Mouse (Mus musculus) embryonic facial prominence, embryonic 12.5 days (tissue): Measurements from ENCODE around the gene Acod1. TPM values are rescaled to one million over a fixed set of nuclear protein-coding genes. Genes with fewer than 3 reads are reported as not detected.

Experiments used
- ATAC-seq: fragments of 200-750 bp; cut with Nextera tagmentation; 2 replicates; pipeline ENCODE4 v1.8.0; 2017; ENCODE audit not compliant: insufficient number of reproducible peaks, insufficient read depth, low FRiP score, low TSS enrichment
- H3K27ac ChIP-seq: fragments of 300-500 bp; sonication (generic); 2 replicates; pipeline ENCODE4 v1.5.1; 2016; ENCODE audit warnings: mild to moderate bottlenecking
- H3K27me3 ChIP-seq: fragments of 300-500 bp; sonication (generic); 2 replicates; pipeline ENCODE4 v1.6.1; 2016; ENCODE audit warnings: mild to moderate bottlenecking, moderate library complexity
- H3K36me3 ChIP-seq: fragments of 300-500 bp; sonication (generic); 2 replicates; pipeline ENCODE4 v1.6.1; 2016; ENCODE audit warnings: mild to moderate bottlenecking
- H3K4me1 ChIP-seq: fragments of 300-500 bp; sonication (generic); 2 replicates; pipeline ENCODE4 v1.6.1; 2016
- H3K4me2 ChIP-seq: fragments of 300-500 bp; sonication (generic); replicated peaks from 2 replicates; pipeline ENCODE4 v1.6.1; 2016; ENCODE audit warnings: mild to moderate bottlenecking, moderate library complexity
- H3K4me3 ChIP-seq: fragments of 300-500 bp; sonication (generic); 2 replicates; pipeline ENCODE4 v1.5.1; 2016; ENCODE audit warnings: mild to moderate bottlenecking
- H3K9ac ChIP-seq: fragments of 300-500 bp; sonication (generic); 2 replicates; pipeline ENCODE4 v1.6.1; 2016; ENCODE audit warnings: mild to moderate bottlenecking, moderate library complexity
- H3K9me3 ChIP-seq: fragments of 300-500 bp; sonication (generic); 2 replicates; pipeline ENCODE4 v1.6.1; 2016; ENCODE audit warnings: mild to moderate bottlenecking, moderate library complexity
- WGBS: fragments of 180-500 bp; shearing (Covaris S2); methylation state at CpG from one replicate; pipeline ENCODE4 v1.1.7; 2016; 5-methylcytosine and 5-hydroxymethylcytosine counted together
- polyA plus RNA-seq: library from polyadenylated mRNA; unstranded; fragments of >200 nt; fragmentation: Nextera tagmentation; extraction: Ambion mirVana; gene quantifications from 2 replicates; pipeline ENCODE4 v1.2.1, GENCODE M21; 2016

The Acod1 gene
- polyA plus RNA-seq, 1 experiment from 2014 or later: not detected

DNA sequence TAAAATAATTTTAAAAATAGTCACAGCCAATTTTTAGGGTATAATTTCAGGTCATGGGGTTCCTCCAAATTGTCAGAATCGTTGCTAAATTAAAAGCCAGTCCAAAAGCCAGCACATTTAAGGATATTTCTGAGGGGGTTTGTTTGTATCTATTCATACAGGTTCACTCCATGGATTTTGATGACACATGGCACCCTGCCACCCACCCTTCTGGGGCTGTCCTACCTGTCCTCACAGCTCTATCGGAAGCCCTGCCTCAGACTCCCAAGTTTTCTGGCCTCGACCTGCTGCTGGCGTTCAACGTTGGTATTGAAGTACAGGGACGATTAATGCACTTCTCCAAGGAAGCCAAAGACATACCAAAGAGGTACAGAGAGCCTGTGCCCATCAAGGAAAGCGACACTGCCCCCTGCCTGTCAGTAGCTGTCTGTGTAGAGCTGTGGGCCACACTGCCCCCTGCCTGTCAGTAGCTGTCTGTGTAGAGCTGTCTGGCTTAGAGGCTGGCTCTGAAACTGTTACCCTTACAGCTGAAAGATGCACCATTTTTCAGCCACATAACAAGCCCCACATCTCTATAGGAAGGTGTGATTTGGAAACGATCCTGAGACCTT, 4.5 kb downstream of the Acod1 start:
- H3K27me3 ChIP-seq: no peaks in the 10 kb centered on the region
- no peaks in the 10 kb centered on the region for H3K4me1 ChIP-seq
- 35% methylated on average over 8 of the region's 8 CpGs for WGBS
- H3K4me2 ChIP-seq: no peak overlapping the region
- no peaks in the 10 kb centered on the region for H3K36me3 ChIP-seq
- H3K4me3 ChIP-seq: no peak overlapping the region
- no peaks in the 10 kb centered on the region for H3K9me3 ChIP-seq
- peak; percentile 74 for ATAC-seq
- H3K9ac ChIP-seq: no peak overlapping the region
- no peak overlapping the region for H3K27ac ChIP-seq

DNA sequence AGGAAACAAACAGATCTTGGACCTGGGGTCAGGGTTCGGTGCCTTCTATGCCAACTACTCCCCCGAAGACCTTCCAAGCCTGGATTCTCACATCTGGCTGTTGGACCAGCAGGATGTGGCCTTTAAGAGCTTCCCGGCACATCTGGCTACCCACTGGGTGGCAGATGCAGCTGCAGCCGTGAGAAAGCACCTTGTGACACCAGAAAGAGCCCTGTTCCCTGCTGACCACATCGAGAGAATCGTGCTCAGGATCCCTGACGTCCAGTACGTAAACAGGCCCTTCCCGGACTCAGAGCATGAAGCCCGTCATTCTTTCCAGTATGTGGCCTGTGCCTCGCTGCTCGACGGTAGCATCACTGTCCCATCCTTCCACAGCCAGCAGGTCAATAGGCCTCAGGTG, 8.0 kb downstream of the Acod1 start:
- H3K4me3 ChIP-seq: no peak overlapping the region
- 83% methylated on average over 13 of the region's 13 CpGs for WGBS
- H3K36me3 ChIP-seq: no peaks in the 10 kb centered on the region
- H3K4me2 ChIP-seq: no peak overlapping the region
- H3K27me3 ChIP-seq: no peaks in the 10 kb centered on the region
- no peak overlapping the region for H3K27ac ChIP-seq
- H3K4me1 ChIP-seq: no peaks in the 10 kb centered on the region
- H3K9me3 ChIP-seq: no peaks in the 10 kb centered on the region
- no peak overlapping the region for H3K9ac ChIP-seq
- ATAC-seq: no peak

DNA sequence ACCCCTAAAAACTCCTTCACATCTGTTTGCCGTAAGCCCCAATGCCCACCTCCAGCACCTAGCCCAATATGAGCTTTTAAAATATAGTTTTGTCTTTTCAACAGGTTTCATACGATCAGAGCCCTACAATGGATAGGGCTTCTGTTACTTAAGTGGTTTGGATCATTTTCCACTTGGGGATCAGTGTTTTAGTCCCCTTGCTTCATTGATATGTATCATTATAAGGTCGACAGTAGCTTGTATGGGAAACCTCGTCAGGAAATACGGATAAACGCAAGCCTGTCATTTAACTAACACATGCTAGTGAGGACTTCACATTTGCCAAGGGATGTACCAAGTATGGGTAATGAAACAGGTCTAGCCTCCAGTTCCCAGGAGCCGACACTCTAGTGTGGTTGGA, 9.8 kb downstream of the Acod1 start:
- H3K4me3 ChIP-seq: no peak overlapping the region
- H3K36me3 ChIP-seq: no peaks in the 10 kb centered on the region
- no peak for ATAC-seq
- H3K4me1 ChIP-seq: no peaks in the 10 kb centered on the region
- 88% methylated on average over 7 of the region's 7 CpGs for WGBS
- no peaks in the 10 kb centered on the region for H3K9me3 ChIP-seq
- H3K27ac ChIP-seq: no peak overlapping the region
- H3K4me2 ChIP-seq: no peak overlapping the region
- no peak overlapping the region for H3K9ac ChIP-seq
- H3K27me3 ChIP-seq: no peaks in the 10 kb centered on the region

DNA sequence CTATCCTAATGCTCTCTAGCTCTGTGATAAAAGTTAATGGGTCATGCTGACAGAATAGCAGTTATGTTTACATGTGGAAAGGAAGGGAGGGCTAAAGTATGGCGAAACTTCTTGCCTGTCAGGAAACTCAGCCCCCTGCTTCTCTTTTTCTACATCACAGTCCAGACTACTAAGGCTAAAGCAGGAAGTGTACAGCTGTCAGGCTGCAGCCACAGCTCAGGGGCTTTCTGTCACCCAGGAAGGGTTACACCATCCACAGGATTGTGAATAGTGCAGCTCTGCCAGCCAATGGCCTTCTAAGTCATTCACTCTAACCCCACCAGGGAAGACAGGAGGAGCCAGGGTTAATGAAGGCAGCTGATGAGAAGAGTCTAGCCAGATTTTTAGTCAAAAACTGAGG, 12.2 kb downstream of the Acod1 start:
- no peak overlapping the region for H3K4me3 ChIP-seq
- no peak overlapping the region for H3K9ac ChIP-seq
- ATAC-seq: no peak
- H3K36me3 ChIP-seq: no peaks in the 10 kb centered on the region
- no peaks in the 10 kb centered on the region for H3K9me3 ChIP-seq
- no peaks in the 10 kb centered on the region for H3K4me1 ChIP-seq
- WGBS: 52% methylated on average over 1 of the region's 1 CpGs
- H3K4me2 ChIP-seq: no peak overlapping the region
- no peaks in the 10 kb centered on the region for H3K27me3 ChIP-seq
- no peak overlapping the region for H3K27ac ChIP-seq

DNA sequence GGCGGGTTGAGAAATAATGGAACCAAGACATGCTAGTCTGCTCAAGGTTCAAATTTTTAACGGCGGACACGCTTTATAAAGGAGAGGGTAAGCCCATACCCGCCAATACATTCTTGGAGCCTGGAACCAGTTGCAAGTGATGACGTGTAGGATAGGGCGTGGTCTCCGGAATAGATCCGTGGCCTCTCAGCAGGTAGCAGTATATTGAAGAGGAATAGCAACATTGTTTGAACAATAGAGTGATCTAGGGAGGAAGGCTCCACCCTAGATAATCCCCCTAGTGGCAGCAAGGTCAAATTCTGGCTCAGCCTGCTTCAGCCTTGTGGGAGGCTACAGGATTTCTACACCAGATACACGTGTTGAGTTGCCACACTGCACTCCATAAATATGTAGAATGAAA, 12.7 kb downstream of the Acod1 start:
- no peak overlapping the region for H3K9ac ChIP-seq
- H3K27ac ChIP-seq: no peak overlapping the region
- H3K36me3 ChIP-seq: no peaks in the 10 kb centered on the region
- no peak overlapping the region for H3K4me3 ChIP-seq
- WGBS: 85% methylated on average over 10 of the region's 10 CpGs
- no peaks in the 10 kb centered on the region for H3K27me3 ChIP-seq
- ATAC-seq: no peak
- no peak overlapping the region for H3K4me2 ChIP-seq
- no peaks in the 10 kb centered on the region for H3K9me3 ChIP-seq
- H3K4me1 ChIP-seq: no peaks in the 10 kb centered on the region

DNA sequence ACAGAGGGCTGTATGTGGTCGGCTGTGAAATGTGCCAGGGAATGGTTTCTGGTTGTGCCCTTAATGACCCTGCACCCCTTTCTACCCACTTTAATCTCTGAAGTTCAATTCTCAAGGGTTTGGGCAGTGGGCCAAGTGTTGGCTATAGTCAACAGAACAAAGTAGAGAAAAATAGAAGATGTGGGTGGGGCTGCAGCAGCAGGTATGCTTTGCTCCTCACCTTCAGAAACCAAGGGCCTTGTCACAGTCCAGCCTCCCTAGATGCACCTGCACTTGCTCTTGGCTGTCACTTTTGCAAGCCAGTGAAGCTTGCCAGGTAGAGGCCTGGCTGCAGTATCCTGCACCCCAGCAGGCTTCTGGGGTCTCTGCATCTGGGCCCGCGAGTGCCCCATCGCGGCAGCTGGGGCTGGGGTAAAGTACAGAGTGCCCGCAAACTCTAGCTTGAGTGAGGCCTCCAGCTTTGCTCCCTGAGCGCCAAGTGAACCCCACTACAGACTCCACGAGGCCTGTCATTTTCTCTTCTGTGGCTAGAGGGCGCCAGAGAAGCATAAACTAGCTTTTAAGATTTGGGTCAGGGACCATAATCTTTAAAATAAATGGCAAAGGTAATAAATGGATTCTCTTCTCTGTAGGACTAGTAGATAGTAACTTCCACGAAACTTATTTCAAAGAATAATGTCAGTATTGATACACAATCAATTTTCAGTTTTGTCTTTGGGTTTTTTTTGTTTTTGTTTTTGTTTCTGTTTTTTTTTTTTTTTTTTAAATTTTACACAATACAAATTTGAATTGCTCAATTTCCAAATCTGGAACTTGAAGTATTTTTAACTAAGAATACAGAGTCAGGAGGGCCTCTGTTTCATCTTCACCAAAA, 18.8 kb downstream of the Acod1 start:
- H3K4me2 ChIP-seq: no peak overlapping the region
- H3K9ac ChIP-seq: no peak overlapping the region
- no peak overlapping the region for H3K4me3 ChIP-seq
- peaks cover 5% of the 10 kb centered on the region; the same call in 1 of the 2 replicates for H3K4me1 ChIP-seq
- 15% methylated on average over 10 of the region's 10 CpGs for WGBS
- no peak for ATAC-seq
- H3K27ac ChIP-seq: no peak overlapping the region
- H3K36me3 ChIP-seq: no peaks in the 10 kb centered on the region
- H3K9me3 ChIP-seq: no peaks in the 10 kb centered on the region
- no peaks in the 10 kb centered on the region for H3K27me3 ChIP-seq

DNA sequence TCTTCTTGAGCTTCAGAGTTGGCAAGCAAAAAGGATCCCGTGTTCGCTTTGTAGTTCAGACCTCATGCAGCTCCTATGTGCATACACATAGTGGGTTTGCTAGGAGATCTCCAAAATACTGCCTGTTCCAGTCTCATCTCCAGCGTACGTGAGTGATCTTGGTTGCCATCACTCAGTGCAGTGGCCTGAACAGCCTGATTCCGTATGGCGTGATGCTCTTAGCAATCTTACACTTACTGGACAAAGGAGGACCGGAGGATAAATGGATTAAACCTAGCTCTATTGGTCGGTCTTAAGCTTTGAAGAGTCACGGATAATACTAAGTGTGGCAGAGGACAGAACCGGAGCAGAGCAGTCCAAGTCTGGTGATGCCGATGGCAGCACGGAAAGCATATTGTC, 22.7 kb downstream of the Acod1 start:
- Histone ChIP-seq H3K27me3 (no peaks in the 10 kb centered on the region), H3K9me3 (no peaks in the 10 kb centered on the region), H3K27ac (peak overlapping the region; percentile 81), H3K4me3 (peak overlapping the region; percentile 64), H3K4me1 (peaks cover 10% of the 10 kb centered on the region; the same call in 1 of the 2 replicates), H3K36me3 (peaks cover 10% of the 10 kb centered on the region; the same call in 1 of the 2 replicates), H3K4me2 (peak overlapping the region; percentile 91), H3K9ac (peak overlapping the region; percentile 79; the same call in 1 of the 2 replicates)
- WGBS: 12% methylated on average over 12 of the region's 12 CpGs
- ATAC-seq: no peak

DNA sequence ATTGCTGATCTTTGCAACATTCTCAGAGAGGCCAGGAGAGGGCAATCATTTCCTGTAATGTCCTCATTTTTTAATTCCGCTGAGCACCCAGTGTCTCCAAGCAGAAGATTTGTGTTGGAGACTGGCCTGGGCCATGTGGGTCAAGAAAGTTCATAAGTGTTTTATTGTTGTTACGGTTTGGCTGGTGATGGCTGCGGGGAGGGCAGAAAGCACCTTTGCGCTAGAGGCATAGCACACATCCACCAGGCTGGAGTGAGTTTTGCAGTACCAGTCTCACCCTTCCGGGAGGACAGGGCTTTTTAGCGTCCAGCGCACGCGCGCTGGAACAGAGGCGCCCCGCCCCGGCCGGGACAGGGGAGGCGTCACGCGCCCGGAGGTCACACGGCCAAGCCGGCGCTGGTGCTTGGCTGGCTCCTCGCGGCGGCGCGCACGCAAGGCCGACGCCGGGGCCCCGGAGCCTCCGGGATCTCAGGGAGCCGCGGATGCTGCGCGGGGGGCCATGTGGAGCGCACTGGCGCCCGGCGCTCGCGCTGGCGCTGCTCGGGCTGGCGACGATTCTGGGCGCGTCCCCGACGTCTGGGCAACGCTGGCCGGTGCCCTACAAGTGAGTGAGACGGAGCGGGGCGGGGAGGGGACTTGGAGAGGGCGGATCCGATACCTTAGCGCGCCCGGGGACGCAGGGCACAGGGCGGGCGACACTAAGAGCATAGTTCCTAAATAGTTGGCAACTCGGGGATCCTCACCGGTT, 23.3 kb downstream of the Acod1 start, which contains the start of gene Cln5:
Gene Cln5, plus strand, starts transcription at position 353 of the 748 bp plus-strand sequence.
- Histone ChIP-seq H3K9ac (peak within 1 kb of the TSS; percentile 79), H3K4me2 (peak within 1 kb of the TSS; percentile 91), H3K4me3 (peak within 1 kb of the TSS; percentile 64), H3K36me3 (peaks cover 16% of the 10 kb centered on the region), H3K27ac (peak within 1 kb of the TSS; percentile 81), H3K4me1 (peaks cover 10% of the 10 kb centered on the region; the same call in 1 of the 2 replicates), H3K9me3 (no peaks in the 10 kb centered on the region), H3K27me3 (no peaks in the 10 kb centered on the region)
- under 1% methylated on average over 65 of the region's 65 CpGs for WGBS
- ATAC-seq: peak; percentile 98

DNA sequence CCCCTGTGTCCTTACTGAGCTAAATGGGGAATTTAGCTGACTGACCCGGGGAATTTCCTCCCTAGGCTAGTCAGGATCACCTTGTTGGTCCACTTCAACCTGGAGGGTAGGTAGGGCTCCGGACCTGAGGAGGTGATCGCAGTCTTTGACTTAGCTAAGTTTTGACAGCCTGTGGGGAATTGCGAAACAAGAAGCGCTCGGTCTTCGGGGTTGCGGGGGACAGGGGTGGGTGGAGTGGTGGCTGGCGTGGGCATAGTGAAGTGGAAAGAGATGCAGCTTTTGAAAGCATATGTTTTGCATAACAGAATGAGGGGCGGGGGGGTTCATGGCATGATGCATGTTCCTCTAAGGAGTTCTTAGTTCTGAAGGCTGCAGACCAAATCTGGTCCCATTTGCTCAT, 24.0 kb downstream of the Acod1 start:
- Histone ChIP-seq H3K9me3 (no peaks in the 10 kb centered on the region), H3K27ac (peak overlapping the region; percentile 17; the same call in 1 of the 2 replicates), H3K36me3 (peaks cover 20% of the 10 kb centered on the region), H3K27me3 (no peaks in the 10 kb centered on the region), H3K4me2 (peak overlapping the region; percentile 91), H3K9ac (peak overlapping the region; percentile 79), H3K4me1 (peaks cover 10% of the 10 kb centered on the region; the same call in 1 of the 2 replicates), H3K4me3 (peak overlapping the region; percentile 64)
- WGBS: 5% methylated on average over 10 of the region's 10 CpGs
- no peak for ATAC-seq

DNA sequence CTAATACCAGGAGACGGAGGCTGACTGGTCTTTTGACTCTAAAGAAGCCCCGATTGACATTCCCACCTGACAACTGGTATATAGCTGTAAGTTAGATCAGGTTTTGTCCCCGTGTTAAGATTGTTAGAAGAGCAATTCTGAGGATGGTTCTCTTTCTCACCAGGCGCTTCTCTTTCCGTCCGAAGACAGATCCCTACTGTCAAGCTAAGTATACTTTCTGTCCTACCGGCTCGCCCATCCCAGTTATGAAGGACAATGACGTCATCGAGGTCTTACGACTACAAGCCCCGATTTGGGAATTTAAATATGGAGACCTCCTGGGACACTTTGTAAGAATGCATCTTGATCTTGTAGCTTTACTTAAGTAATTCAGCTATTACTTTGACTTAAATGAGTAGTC, 24.7 kb downstream of the Acod1 start:
- Histone ChIP-seq H3K36me3 (peaks cover 20% of the 10 kb centered on the region), H3K27ac (no peak overlapping the region), H3K4me3 (no peak overlapping the region), H3K4me2 (no peak overlapping the region), H3K9me3 (no peaks in the 10 kb centered on the region), H3K4me1 (peaks cover 10% of the 10 kb centered on the region; the same call in 1 of the 2 replicates), H3K9ac (no peak overlapping the region), H3K27me3 (no peaks in the 10 kb centered on the region)
- ATAC-seq: no peak
- 92% methylated on average over 12 of the region's 12 CpGs for WGBS

DNA sequence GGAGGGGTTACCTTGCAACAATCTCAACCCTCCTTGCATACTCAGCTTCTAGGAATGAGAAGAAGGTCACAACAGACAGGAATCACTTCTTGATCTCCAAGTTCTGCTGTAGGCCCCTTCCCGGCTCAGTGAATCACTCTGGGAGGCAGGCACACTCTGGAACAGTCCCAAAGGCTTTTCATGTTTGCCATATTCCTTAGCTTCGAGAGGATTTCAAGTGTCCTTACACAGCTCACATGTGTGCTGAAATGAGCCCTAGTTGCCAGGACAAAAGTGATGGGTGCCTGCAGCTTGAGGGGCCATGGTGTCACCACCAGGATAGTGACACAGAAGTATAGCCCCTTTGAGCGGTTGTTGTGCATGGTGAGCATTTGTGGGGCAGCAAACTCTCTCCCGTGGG, 26.0 kb downstream of the Acod1 start:
- no peak overlapping the region for H3K4me3 ChIP-seq
- H3K9ac ChIP-seq: no peak overlapping the region
- no peaks in the 10 kb centered on the region for H3K9me3 ChIP-seq
- H3K4me1 ChIP-seq: peaks cover 10% of the 10 kb centered on the region; the same call in 1 of the 2 replicates
- no peaks in the 10 kb centered on the region for H3K27me3 ChIP-seq
- no peak for ATAC-seq
- 87% methylated on average over 4 of the region's 4 CpGs for WGBS
- H3K27ac ChIP-seq: no peak overlapping the region
- peaks cover 30% of the 10 kb centered on the region for H3K36me3 ChIP-seq
- no peak overlapping the region for H3K4me2 ChIP-seq
